Mouse (Mus musculus) kidney, adult 2 months (tissue): ENCODE data around the gene Gm12355. TPM values are rescaled to one million over a fixed set of nuclear protein-coding genes. Genes with fewer than 3 reads are reported as not detected.
"Not testable (repeated sequence)": the region's sequence is repeated elsewhere in the genome, so short reads cannot be mapped to it uniquely, and the experiment has no call there.

Experiments
- DNase-seq: peaks from one replicate; pipeline ENCODE4 v3.0.0; 2021
- H3K27ac ChIP-seq: fragments of 200-500 bp; 2 replicates; pipeline ENCODE4 v1.5.1; 2012; ENCODE audit warnings: low read depth, low read length, control low read depth, inconsistent platforms; ENCODE audit not compliant: insufficient read depth
- H3K27me3 ChIP-seq: fragments of 200-500 bp; replicated peaks from 2 replicates; pipeline ENCODE4 v1.6.1; 2012; ENCODE audit warnings: mild to moderate bottlenecking, moderate library complexity, low read length, inconsistent platforms; ENCODE audit not compliant: control insufficient read depth, insufficient read depth
- H3K36me3 ChIP-seq: fragments of 200-500 bp; 2 replicates; pipeline ENCODE4 v1.6.1; 2012; ENCODE audit warnings: mild to moderate bottlenecking, moderate library complexity, low read length, inconsistent platforms; ENCODE audit not compliant: control insufficient read depth, insufficient read depth
- H3K4me1 ChIP-seq: fragments of 200-500 bp; 2 replicates; pipeline ENCODE4 v1.6.1; 2011; ENCODE audit warnings: low read length; ENCODE audit not compliant: control insufficient read depth, insufficient read depth
- H3K4me3 ChIP-seq: fragments of 200-500 bp; 2 replicates; pipeline ENCODE4 v1.5.1; 2011; ENCODE audit warnings: mild to moderate bottlenecking, low read depth, low read length, control low read depth; ENCODE audit not compliant: insufficient read depth
- CTCF ChIP-seq: fragments of 200-500 bp; conservative IDR thresholded peaks from 2 replicates; pipeline ENCODE4 v1.5.1; 2011; ENCODE audit warnings: low read depth, mild to moderate bottlenecking, control low read depth, low read length, moderate library complexity, mixed read lengths; ENCODE audit not compliant: insufficient read depth, insufficient read length
- POLR2A ChIP-seq: fragments of 200-500 bp; IDR thresholded peaks from one replicate; pipeline ENCODE4 v1.6.1; 2011; ENCODE audit warnings: low read depth, low read length, control low read depth
- WGBS: fragments of 180-500 bp; shearing (Covaris S2); methylation state at CpG from one replicate; pipeline ENCODE4 v1.1.7; 2018; 5-methylcytosine and 5-hydroxymethylcytosine counted together
- polyA plus RNA-seq: library from polyadenylated mRNA; depleted of rRNA; stranded (reverse); fragments of >200 nt; gene quantifications from 2 replicates; pipeline ENCODE4 v1.2.3, GENCODE M21; 2012

Gm12355 gene
- polyA plus RNA-seq, 1 experiment, result not detected

DNA sequence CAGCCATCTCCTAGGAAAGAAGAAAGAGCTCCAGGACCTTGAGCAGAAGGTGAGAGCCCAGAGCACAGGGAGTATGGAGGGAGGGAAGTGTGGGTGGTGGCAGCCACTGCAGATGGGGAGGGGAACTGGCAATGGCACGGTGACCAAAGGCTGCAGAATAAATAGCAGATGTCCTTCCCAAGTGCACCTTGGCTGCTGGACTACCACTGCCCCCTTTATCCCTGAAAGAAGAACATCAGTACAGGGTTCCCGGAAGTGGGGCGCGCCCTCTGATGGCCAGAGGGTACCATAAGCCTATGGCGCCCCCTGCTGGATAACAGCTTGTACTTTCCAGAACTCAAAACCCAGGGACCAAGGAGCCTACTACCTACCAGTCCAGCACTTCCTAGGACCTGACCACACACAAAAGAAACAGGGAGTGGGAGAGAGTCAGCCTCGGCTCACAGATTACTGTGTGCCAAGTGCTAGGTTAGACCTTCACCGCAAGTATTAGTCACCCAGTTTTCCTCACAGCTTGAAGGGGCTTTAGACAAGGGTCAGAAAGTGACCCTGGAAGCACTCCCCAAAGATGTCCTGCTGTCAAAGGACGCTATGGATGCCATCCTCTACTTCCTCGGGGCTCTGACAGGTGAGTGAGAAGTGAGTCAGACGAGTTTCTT lies 10.0 kb upstream of the Gm12355 start:
- not testable (repeated sequence) for H3K4me3 ChIP-seq, H3K36me3 ChIP-seq, H3K27me3 ChIP-seq, H3K4me1 ChIP-seq, H3K27ac ChIP-seq
- TF ChIP-seq CTCF, result peak; percentile 26
- peak; percentile 36 for DNase-seq
- 31% methylated on average over 10 of the region's 10 CpGs for WGBS

DNA sequence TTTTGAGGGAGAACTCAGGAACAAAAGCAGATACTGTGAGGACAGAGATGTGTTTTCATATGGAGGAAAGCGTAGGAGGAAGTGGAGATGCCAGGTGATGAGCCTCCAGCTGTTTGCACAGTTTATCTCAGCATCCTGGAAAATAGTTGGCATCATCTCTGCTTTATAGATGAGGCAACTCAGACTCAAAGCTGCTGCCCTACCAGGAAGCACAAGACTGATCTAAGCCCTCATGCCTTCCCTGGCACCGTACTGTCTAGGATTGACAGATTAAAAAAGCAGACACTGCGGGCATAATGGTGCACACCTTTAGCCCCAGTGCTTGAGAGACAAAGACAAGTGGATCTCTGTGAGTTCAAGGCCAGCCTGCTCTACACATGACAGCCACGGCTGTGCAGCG lies 5.2 kb upstream of the Gm12355 start:
- DNase-seq, result no peak
- Histone ChIP-seq H3K4me1 (no peaks in the 10 kb centered on the region), H3K27me3 (no peaks in the 10 kb centered on the region), H3K27ac (no peak overlapping the region), H3K4me3 (no peak overlapping the region), H3K36me3 (no peaks in the 10 kb centered on the region)
- 86% methylated on average over 5 of the region's 5 CpGs for WGBS
- TF ChIP-seq CTCF, result no peak
- no peak for TF ChIP-seq POLR2A

DNA sequence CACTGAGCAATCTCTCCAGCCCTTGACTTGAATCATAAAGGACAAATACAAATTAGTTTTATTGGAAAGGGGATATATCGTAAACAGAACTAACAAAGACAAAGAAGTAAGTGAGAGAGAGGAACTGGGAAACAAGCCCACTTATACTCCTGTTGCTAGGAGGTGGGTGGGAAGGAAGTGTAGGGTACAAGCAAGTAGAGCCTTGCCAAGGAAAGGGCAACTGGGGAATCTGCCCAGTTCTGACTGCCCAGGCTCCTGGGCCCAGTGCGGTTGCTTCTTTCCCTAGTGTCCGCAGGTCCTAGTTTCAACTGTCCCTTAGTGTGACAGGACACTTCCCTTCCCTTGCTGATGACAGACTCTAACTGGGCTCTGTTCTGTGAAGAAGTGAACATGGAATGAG lies 3.2 kb upstream of the Gm12355 start:
- TF ChIP-seq POLR2A (no peak), CTCF (no peak)
- Histone ChIP-seq H3K36me3 (no peaks in the 10 kb centered on the region), H3K27ac (no peak overlapping the region), H3K4me3 (no peak overlapping the region), H3K4me1 (no peaks in the 10 kb centered on the region), H3K27me3 (no peaks in the 10 kb centered on the region)
- no peak for DNase-seq
- WGBS, result 98% methylated on average over 3 of the region's 3 CpGs

DNA sequence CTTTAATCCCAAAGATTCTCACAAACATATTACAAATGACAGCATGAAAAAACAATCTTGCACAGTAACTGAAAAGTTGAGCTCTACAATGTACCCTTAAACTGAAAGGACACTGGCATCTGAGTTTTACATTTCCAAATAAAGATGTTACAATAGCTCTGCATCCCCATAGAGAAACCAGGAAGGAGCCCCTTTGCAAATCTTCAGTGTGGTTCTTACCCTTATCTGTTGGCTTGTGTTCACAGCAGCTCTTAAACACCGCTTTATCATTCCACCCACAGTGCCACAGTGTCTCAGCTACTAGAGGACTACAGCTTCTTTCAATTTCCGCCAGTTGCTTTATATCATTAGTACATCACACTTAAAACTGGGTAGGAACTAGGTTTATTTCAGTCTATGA lies 1.1 kb downstream of the Gm12355 start:
- H3K27me3 ChIP-seq, DNase-seq, H3K4me3 ChIP-seq, H3K27ac ChIP-seq, H3K36me3 ChIP-seq, H3K4me1 ChIP-seq: not testable (repeated sequence)
- WGBS, result 94% methylated on average over 2 of the region's 2 CpGs

DNA sequence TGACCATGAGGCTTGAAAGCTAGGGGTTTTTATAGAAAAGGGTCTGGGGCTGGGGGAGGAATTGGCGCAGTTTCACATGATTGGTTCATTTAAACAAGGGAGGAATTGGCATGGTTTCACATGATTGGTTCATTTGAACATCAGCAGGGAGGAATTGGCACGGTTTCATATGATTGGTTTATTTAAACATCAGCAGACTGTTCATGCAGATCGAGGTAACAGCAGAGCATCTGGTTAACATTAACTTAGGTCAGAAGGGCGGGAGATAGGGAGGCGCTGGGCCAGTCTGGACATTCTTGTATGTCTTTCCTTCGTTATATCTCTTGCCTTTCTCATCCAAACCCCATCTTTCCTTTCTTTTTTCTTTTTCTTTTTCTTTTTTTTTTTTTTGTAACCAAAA lies 1.5 kb downstream of the Gm12355 start:
- not testable (repeated sequence) for H3K4me1 ChIP-seq, H3K27ac ChIP-seq, H3K36me3 ChIP-seq, H3K27me3 ChIP-seq, H3K4me3 ChIP-seq
- peak; percentile 55 for DNase-seq
- WGBS, result 50% methylated on average over 6 of the region's 6 CpGs

DNA sequence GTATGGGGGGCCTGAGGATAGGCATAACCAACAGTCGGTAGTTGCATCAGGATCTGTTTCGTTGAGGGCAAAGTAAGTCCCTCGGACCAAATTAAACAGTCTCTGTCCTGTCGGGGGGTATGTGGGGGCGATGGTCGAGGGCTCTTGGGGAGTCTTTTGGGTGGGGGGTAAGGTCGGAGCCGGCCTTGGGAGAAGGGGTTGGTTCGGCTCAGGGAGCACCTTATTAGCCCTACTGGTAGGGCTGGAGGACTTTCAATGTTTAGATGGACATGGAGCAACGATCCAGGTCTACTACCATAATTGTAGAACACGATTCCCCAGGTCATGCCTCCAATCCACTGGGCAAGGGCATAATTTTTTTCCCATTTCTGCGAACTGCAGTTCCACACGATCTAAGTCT lies 4.7 kb downstream of the Gm12355 start:
- WGBS, result 93% methylated on average over 13 of the region's 13 CpGs
- no peak for TF ChIP-seq CTCF
- TF ChIP-seq POLR2A, result no peak
- no peaks in the 10 kb centered on the region for H3K36me3 ChIP-seq

DNA sequence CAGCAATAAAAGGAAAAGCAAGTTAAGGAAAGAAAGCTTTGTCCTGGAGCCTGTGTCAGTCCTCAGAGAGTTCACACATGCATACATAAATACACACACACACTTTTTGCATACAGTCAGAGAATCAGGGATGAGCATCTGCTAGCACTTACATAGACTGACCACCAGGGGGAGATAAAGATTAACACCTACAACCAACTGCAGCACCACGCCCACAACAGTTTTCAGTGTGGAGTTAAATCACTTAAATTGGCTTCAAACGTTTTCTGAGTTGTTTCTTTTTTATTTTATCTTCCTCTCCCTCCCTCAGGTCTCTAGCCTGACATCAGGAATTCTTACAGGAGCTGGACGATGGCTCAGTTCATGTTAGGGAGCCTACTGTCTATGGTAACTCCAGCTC lies 18.7 kb downstream of the Gm12355 start:
- 8% methylated on average over 3 of the region's 3 CpGs for WGBS
- DNase-seq, result peak; percentile 62
- TF ChIP-seq POLR2A, result no peak
- peak; percentile 27; the same call in 1 of the 2 replicates for TF ChIP-seq CTCF

More for the DNA sequence above, 4.7 kb downstream of the Gm12355 start:
- no peaks in the 10 kb centered on the region for H3K27me3 ChIP-seq
- H3K27ac ChIP-seq, result no peak overlapping the region
- H3K4me1 ChIP-seq, result no peaks in the 10 kb centered on the region
- no peak for DNase-seq
- no peak overlapping the region for H3K4me3 ChIP-seq

DNA sequence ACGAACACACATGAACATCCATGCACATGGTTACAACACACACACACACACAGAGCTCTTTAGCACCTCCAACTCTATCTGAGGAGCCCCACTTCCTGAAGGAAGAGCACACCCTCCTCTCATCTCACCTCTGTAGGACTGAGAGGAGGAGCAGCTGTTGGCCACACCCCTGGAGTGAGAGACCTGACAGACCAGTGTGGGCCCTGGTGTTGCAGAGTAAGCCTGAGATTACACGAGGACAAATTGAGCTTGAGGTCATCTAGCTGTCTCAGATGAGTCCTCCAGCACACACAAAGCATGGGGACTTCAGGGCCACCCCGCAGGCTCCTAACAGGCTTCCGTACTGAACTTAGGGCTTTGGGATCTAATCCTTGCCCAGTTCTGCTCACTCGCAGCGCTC lies 20.6 kb downstream of the Gm12355 start:
- H3K4me1 ChIP-seq, H3K4me3 ChIP-seq, H3K27me3 ChIP-seq, H3K27ac ChIP-seq, H3K36me3 ChIP-seq, DNase-seq: not testable (repeated sequence)
- 68% methylated on average over 6 of the region's 6 CpGs for WGBS

More for the DNA sequence above, 18.7 kb downstream of the Gm12355 start:
- 0 out of 2 replicates have a peak, but pooled peaks cover 1% of the 10 kb centered on the region for H3K27me3 ChIP-seq
- H3K36me3 ChIP-seq, result no peaks in the 10 kb centered on the region
- no peak overlapping the region for H3K27ac ChIP-seq
- no peak overlapping the region for H3K4me3 ChIP-seq
- no peaks in the 10 kb centered on the region for H3K4me1 ChIP-seq
